Mouse (Mus musculus) layer of hippocampus, postnatal 10 days (tissue): ENCODE data around the gene Cpsf7. TPM values are rescaled to one million over a fixed set of nuclear protein-coding genes. Genes with fewer than 3 reads are reported as not detected.
A peak's percentile ranks its signal among the peaks of the same experiment; 100 is the strongest.

Experiments
- DNase-seq, 2 experiments: peaks; one replicate each; pipeline ENCODE4 v3.0.0; 2021; ENCODE audit warnings: low spot score in 2 of 2
- long read RNA-seq: library from polyadenylated mRNA; stranded (forward); transcript quantifications from one replicate; pipeline ENCODE4 v2.0.0, GENCODE M21; 2023
- total RNA-seq, 2 experiments: library from RNA; stranded (reverse); gene quantifications; 2 replicates each; pipeline ENCODE4 v1.2.3; 2021

Gene Cpsf7
- total RNA-seq = 10 to 100 TPM; 71.6 to 74.3 TPM
- long read RNA-seq, partial matches to known transcripts = 21 of 32 reads
- long read RNA-seq, other reads (novel, unspliced or antisense) = 7 of 32 reads

DNA sequence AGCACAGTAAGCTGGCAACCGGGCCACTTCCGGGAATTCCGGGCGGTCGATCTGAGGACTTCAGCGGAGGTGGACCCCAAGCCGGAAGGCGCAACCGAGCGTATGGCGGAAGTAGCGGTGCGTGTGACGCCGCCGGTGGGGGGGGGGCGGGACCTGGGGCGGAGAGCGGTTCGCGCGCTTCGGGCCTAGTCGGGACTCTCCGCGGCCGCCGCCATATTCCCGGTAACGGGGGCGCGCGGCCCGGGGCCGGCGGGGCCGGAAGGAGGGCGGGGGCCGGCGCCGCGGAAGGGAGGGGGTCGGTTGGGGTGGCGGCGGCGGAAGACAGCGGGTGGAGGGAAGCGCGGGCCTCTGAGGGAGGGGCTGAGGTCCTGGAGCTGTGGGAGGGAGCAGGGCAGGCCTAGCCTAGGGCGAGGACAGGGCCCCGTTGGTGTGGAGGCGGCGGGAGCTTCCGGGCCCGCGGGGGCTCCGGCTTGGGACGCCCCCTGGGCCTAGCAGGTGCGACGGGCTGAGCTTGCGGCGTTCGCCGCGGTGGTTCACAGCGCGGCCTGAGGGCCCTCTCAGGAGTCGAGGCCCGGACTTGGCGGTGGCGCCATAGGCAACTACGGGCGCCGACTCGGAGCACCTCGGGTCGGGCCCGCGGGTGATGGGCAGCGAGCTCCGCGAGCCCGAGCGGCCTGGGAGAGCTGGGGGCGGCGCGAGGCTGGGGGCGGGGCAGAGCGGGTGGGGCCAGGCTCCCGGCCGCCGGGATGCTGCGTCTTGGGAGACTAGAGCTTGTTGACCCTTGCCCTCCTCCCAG, at the start of gene Cpsf7:
Gene Cpsf7, plus strand, starts transcription at position 161 of the 796 bp plus-strand sequence.
- peak; percentile 83 to 87 for DNase-seq

GRCm38 (mm10) chr19:10479541-10479940, 45.5 kb upstream of the Cpsf7 start:
- no peak for DNase-seq

DNA sequence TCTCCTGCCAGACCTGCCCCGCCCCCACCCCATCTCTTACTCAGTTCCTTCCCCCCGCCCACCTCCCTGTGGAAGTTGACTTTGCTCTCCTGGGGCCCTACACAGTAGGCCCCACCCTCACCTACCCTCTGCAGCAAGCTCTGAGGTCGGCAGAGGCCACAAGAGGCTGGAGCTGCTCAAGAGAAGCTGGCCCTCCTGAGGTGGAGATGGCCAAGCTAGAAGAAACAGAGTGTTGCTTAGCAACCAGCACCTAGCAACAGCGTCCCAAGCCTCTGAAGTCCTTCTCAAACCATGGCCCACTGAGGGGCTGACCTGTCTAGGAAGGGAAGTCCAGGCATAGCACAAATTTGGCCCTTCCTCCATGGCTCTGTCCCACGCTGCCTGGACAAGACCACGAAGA, 42.4 kb upstream of the Cpsf7 start, which contains the start of gene Ppp1r32:
Gene Ppp1r32, minus strand, starts transcription at position 226 of the 400 bp plus-strand sequence.
- DNase-seq = no peak

DNA sequence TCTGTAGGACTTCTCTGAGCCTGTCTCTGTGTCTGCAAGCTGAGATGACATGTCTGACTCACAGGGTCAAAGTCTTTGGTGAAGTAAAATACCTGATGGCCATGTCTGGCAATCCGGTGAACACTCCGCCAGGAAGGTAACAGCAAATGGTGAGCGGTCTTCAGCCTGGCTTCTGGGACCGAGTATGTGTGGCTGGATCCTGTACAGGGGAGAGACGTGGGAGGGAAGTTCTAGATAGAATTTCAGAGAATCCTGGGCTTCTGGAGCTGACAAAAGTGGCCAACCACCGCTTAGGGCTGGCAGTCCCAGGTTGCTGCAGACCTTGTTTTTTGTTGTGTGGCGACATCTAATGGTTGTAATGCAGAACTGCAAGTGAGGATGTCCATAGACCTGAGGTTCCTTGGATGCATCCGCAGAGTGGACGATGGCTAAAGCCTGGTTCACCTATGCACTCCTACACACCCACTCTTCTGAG, 38.8 kb upstream of the Cpsf7 start:
- peak; percentile 61 to 69 for DNase-seq

- DNase-seq = no peak
Measured at GRCm38 (mm10) chr19:10495670-10496069, 29.4 kb upstream of the Cpsf7 start.

DNA sequence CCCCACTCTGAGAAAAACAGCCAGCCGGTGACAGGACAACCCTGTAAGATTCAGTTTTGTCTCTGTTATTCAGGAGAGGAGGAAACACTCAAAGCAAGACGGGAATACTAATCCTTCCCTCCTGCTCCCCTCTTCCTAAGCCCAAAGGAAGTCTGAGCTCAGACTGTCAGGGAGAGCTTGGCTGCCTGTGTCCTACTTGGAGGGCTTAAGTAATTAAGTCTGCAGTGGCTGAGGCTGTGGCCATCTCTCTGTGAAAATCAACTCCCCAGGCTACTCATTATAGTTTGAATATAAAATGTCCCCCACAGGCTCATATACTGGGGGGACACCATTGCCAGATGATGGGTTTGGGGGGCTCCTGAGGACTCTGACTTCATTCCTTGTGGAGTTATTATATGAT, 28.1 kb upstream of the Cpsf7 start:
- DNase-seq = no peak

- no peak for DNase-seq
Measured at GRCm38 (mm10) chr19:10497512-10498160, 27.4 kb upstream of the Cpsf7 start.

- DNase-seq = no peak
Measured at GRCm38 (mm10) chr19:10500581-10500980, 24.5 kb upstream of the Cpsf7 start.

- DNase-seq = peak; percentile 40 to 44
Measured at GRCm38 (mm10) chr19:10502571-10502970, 22.5 kb upstream of the Cpsf7 start.

GRCm38 (mm10) chr19:10510759-10511330, 14.2 kb upstream of the Cpsf7 start:
- no peak for DNase-seq

- DNase-seq = no peak
Measured at GRCm38 (mm10) chr19:10520355-10520754, 4.7 kb upstream of the Cpsf7 start.

- no peak for DNase-seq
Measured at GRCm38 (mm10) chr19:10521926-10522325, 3.1 kb upstream of the Cpsf7 start.

- DNase-seq = no peak
Measured at GRCm38 (mm10) chr19:10523483-10524080, 1.5 kb upstream of the Cpsf7 start.

- DNase-seq = no peak
Measured at GRCm38 (mm10) chr19:10524784-10525105, 321 bp upstream of the Cpsf7 start.

GRCm38 (mm10) chr19:10525910-10526309, 844 bp downstream of the Cpsf7 start, which contains the start of gene Sdhaf2:
Gene Sdhaf2 (minus strand): TSS chr19:10526142.
- DNase-seq = peak; percentile 41 to 47

- DNase-seq = no peak
Measured at GRCm38 (mm10) chr19:10530082-10530481, 5.0 kb downstream of the Cpsf7 start.

DNA sequence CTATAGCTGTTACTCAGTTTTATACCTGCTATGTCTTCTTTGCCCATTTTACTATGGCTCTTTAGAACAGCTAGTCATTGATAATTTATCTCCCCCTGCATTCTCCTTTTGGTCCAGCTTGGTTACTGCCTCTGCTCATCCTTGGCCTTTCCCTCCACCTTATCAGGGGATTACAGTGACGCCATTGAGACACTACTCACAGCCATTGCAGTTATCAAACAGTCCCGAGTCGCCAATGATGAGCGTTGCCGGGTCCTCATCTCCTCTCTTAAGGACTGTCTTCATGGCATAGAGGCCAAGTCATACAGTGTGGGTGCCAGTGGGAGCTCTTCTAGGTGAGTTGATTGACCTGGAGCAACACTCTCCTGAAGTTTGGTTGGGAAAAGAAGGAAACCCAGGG, 14.4 kb downstream of the Cpsf7 start:
- no peak for DNase-seq

- peak; percentile 76 to 84 for DNase-seq
Measured at GRCm38 (mm10) chr19:10555624-10556510, 30.8 kb downstream of the Cpsf7 start, which contains the start of gene Tmem216. Gene Tmem216 (minus strand): TSS chr19:10556238.

- DNase-seq = no peak
Measured at GRCm38 (mm10) chr19:10557001-10557400, 31.9 kb downstream of the Cpsf7 start.

DNA sequence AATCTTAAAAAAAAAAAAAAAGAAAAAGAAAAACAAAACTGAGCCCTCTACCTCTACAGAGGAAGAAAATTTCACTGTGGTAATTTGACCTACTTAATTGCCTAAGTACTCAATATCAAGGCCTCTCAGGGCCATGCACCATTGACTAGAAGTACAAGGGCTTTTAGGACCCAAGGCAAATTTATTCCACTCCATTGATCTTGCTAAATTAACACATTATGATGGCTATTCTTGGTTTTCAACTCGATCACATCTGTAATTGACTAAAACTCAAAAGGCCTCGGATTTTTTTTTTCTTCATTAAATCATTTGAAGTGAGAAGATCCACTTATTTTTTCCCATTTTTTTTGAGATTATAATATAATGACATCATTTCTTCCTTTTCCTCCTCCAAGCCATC, 32.4 kb downstream of the Cpsf7 start:
- DNase-seq = no peak
